In the genomic region with DNA sequence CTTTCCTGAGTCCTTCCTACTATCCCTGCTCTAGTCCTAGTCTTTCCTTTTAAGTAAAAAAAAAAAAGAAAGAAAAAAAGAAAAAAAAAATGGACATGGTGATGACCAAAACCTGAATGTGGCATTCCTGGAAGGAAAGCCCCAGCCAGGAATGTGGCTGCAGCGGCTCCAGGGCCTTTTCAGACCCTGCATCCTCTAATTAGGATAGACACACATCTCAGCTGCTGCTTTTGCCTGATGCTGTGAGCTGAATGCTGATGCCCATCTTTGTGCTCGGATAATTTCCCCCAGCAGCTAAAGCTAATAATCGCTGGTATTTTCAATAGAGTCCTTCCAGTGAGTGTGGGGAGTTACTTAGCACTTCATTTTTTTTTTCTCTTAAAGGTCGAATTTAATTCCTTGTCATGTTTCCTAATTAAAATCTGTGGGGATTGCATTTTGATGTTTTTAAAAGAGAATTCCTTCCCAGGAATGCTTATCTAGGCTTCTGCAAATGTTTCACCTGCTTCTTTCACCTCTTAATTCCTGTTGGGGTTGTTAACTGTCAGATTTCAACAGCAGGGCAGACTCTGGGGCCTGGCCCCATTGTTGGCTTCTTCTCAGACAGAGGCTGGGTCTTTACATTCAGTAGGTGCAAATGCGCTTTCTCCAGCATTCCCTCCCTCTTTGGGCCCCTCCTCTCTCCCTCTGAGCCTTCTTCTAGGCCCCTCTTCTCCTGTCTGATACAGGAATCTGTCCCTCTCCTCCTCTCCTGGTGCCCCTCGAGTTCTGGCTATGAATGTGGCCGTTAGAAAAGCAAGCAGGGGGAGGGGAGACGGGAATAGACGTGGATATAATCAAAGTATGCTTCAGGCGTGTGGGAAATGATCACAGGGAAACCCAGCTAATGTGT, we compare ENCODE assay signal across 15 mouse cellular contexts. TPM values are rescaled to one million over a fixed set of nuclear protein-coding genes. Genes with fewer than 3 reads are reported as not detected.
DNase-seq lines count a peak whose midpoint lies in the region; ATAC-seq lines count a peak whose summit lies in the region.
"Had no signal": no experiment of that assay in that cellular context is flagged by ENCODE, and none has a peak within 500 bp of the region (broad histone marks: within the 10 kb centered on the region; RNA-seq: fewer than 3 reads in every experiment).

No protein-coding gene starts in this region.

- ATAC-seq in hindbrain, embryonic 11.5 days (ENCODE audit: low FRiP score): peak; percentile 48
- no peak for ATAC-seq in midbrain, embryonic 15.5 days (replicated peaks)
- ATAC-seq: liver, embryonic 12.5 days had no signal

- no peaks in the 10 kb centered on the region for H3K9me3 ChIP-seq in hindbrain, embryonic 11.5 days (ENCODE audit: control insufficient read depth, low read length)
- H3K9me3 ChIP-seq in midbrain, embryonic 15.5 days: no peaks in the 10 kb centered on the region
- H3K9me3 ChIP-seq: embryonic facial prominence, embryonic 12.5 days; liver, embryonic 12.5 days had no signal

- peak overlapping the region; percentile 28; the same call in 1 of the 2 replicates for H3K9ac ChIP-seq in hindbrain, embryonic 11.5 days (ENCODE audit: low read depth, low read length)
- H3K9ac ChIP-seq in midbrain, embryonic 15.5 days: 0 out of 2 replicates have a peak overlapping the region, but pooled peaks have one; percentile 3
- H3K9ac ChIP-seq: embryonic facial prominence, embryonic 12.5 days; liver, embryonic 12.5 days had no signal

- peak; percentile 68 for DNase-seq in heart, adult 11 months
- no peak for DNase-seq in heart, adult 18-20 months
- peak; percentile 63 for DNase-seq in embryo, embryonic 11 days
- DNase-seq in hindbrain, embryonic 11.5 days (ENCODE audit: low spot score): peak; percentile 69
- no peak for DNase-seq in frontal cortex, postnatal 36 days (ENCODE audit: low spot score in 2 of 2)
- DNase-seq in gastrocnemius, postnatal 4 days (ENCODE audit: low spot score in 2 of 2): no peak
- no peak for DNase-seq in layer of hippocampus, postnatal 36 days
- DNase-seq: cerebellum, adult 11-12 months; heart, adult 2 months; kidney, postnatal 14 days; spleen, adult 18-20 months; thymus, postnatal 14 days had no signal

- H3K4me3 ChIP-seq in hindbrain, embryonic 11.5 days (ENCODE audit: low read depth, low read length): no peak overlapping the region
- no peak overlapping the region for H3K4me3 ChIP-seq in midbrain, embryonic 15.5 days
- H3K4me3 ChIP-seq: embryonic facial prominence, embryonic 12.5 days; heart, adult 2 months; liver, embryonic 12.5 days had no signal

- WGBS in hindbrain, embryonic 11.5 days: 22% methylated on average over 10 of the region's 10 CpGs
- 5% methylated on average over 10 of the region's 10 CpGs for WGBS in midbrain, embryonic 15.5 days

- H3K4me1 ChIP-seq in hindbrain, embryonic 11.5 days (replicated peaks; ENCODE audit: control insufficient read depth, insufficient read depth, low read length): peaks cover 3% of the 10 kb centered on the region
- H3K4me1 ChIP-seq in midbrain, embryonic 15.5 days: peaks cover 27% of the 10 kb centered on the region

- H3K27ac ChIP-seq in hindbrain, embryonic 11.5 days (ENCODE audit: low read depth, low read length): peak overlapping the region; percentile 90
- H3K27ac ChIP-seq in midbrain, embryonic 15.5 days: peak overlapping the region; percentile 80
- H3K27ac ChIP-seq: embryonic facial prominence, embryonic 12.5 days; heart, adult 2 months; liver, embryonic 12.5 days had no signal

- no peaks in the 10 kb centered on the region for H3K27me3 ChIP-seq in hindbrain, embryonic 11.5 days (ENCODE audit: control insufficient read depth, insufficient read depth, low read length)
- no peaks in the 10 kb centered on the region for H3K27me3 ChIP-seq in midbrain, embryonic 15.5 days (replicated peaks)

- H3K4me2 ChIP-seq in hindbrain, embryonic 11.5 days (replicated peaks; ENCODE audit: low read depth, low read length): 0 out of 2 replicates have a peak overlapping the region, but pooled peaks have one; percentile 4
- no peak overlapping the region; the same call in 1 of the 2 replicates for H3K4me2 ChIP-seq in midbrain, embryonic 15.5 days
- H3K4me2 ChIP-seq: embryonic facial prominence, embryonic 12.5 days; liver, embryonic 12.5 days had no signal

- no peaks in the 10 kb centered on the region for H3K36me3 ChIP-seq in hindbrain, embryonic 11.5 days (ENCODE audit: control insufficient read depth, insufficient read depth, low read length)
- H3K36me3 ChIP-seq in midbrain, embryonic 15.5 days (replicated peaks): no peaks in the 10 kb centered on the region
- H3K36me3 ChIP-seq: embryonic facial prominence, embryonic 12.5 days; liver, embryonic 12.5 days had no signal

RNA-seq across cellular contexts. Expression of gene Parp11, which starts 3.1 kb away (rescaled TPM):
- total RNA-seq in heart, adult 18-20 months (2021): 1 to 10 TPM; 8.7 to 9.7 TPM
- 59.7 and 61.1 TPM in 2 replicates for polyA plus RNA-seq in hindbrain, embryonic 11.5 days (2014; fragmentation: Nextera tagmentation; extraction: Ambion mirVana)
- 90.4 and 95.6 TPM in 2 replicates for polyA plus RNA-seq in midbrain, embryonic 15.5 days (2015; fragmentation: Nextera tagmentation; extraction: Ambion mirVana)
- 10 to 100 TPM; 13.6 to 14.6 TPM for total RNA-seq in gastrocnemius, postnatal 4 days (2021)
- 10 to 100 TPM; 32.1 to 40.1 TPM for total RNA-seq in layer of hippocampus, postnatal 36 days (2021)

Comparison
In these comparisons a context has a peak if more than half of its experiments do, and no peak if none do; other contexts are left out.
1. DNase-seq: peak in heart, adult 11 months (single experiment), embryo, embryonic 11 days (single experiment) and hindbrain, embryonic 11.5 days (single experiment); none in heart, adult 18-20 months (0 of 2), frontal cortex, postnatal 36 days (0 of 2), gastrocnemius, postnatal 4 days (0 of 2) and layer of hippocampus, postnatal 36 days (0 of 2).